Mouse (Mus musculus) ZHBTc4 (cell line): Measurements from ENCODE around the gene Zfp747.
"Not testable (repeated sequence)": the region's sequence is repeated elsewhere in the genome, so short reads cannot be mapped to it uniquely, and the experiment has no call there.

Experiments used
- DNase-seq: peaks from one replicate; pipeline ENCODE4 v3.0.0-alpha.2; 2011; ENCODE audit warnings: low read depth, low spot score

Gene Zfp747

GRCm38 (mm10) chr7:127371213-127371612 is 4.6 kb downstream of the Zfp747 start:
- DNase-seq = no peak

GRCm38 (mm10) chr7:127366249-127366648 is 9.6 kb downstream of the Zfp747 start:
- no peak for DNase-seq

GRCm38 (mm10) chr7:127364166-127364565 is 11.7 kb downstream of the Zfp747 start:
- no peak for DNase-seq

GRCm38 (mm10) chr7:127363475-127363921 is 12.4 kb downstream of the Zfp747 start:
- DNase-seq = peak; percentile 32

- peak; percentile 70 for DNase-seq
Observed at GRCm38 (mm10) chr7:127362418-127362817, 13.4 kb downstream of the Zfp747 start.

GRCm38 (mm10) chr7:127361449-127361848 is 14.4 kb downstream of the Zfp747 start:
- DNase-seq = no peak

- no peak for DNase-seq
Observed at GRCm38 (mm10) chr7:127360265-127360664, 15.6 kb downstream of the Zfp747 start.

GRCm38 (mm10) chr7:127358472-127358871 is 17.4 kb downstream of the Zfp747 start:
- no peak for DNase-seq

GRCm38 (mm10) chr7:127357871-127358270 is 18.0 kb downstream of the Zfp747 start:
- DNase-seq = no peak

- DNase-seq = no peak
Observed at GRCm38 (mm10) chr7:127355796-127356195, 20.1 kb downstream of the Zfp747 start.

- DNase-seq = no peak
Observed at GRCm38 (mm10) chr7:127351230-127352004, 24.4 kb downstream of the Zfp747 start.

GRCm38 (mm10) chr7:127346676-127347075 is 29.2 kb downstream of the Zfp747 start:
- peak; percentile 75 for DNase-seq

GRCm38 (mm10) chr7:127345512-127346325 is 30.1 kb downstream of the Zfp747 start, which contains the start of gene Zfp768:
Gene Zfp768 (minus strand): TSS chr7:127345589.
- peak; percentile 96 for DNase-seq

GRCm38 (mm10) chr7:127345092-127345491 is 30.8 kb downstream of the Zfp747 start:
- DNase-seq = peak; percentile 37

GRCm38 (mm10) chr7:127344371-127344770 is 31.5 kb downstream of the Zfp747 start:
- no peak for DNase-seq

GRCm38 (mm10) chr7:127343351-127344019 is 32.4 kb downstream of the Zfp747 start:
- peak; percentile 50 for DNase-seq

- DNase-seq = no peak
Observed at GRCm38 (mm10) chr7:127342888-127343287, 33.0 kb downstream of the Zfp747 start.

GRCm38 (mm10) chr7:127342332-127342731 is 33.5 kb downstream of the Zfp747 start:
- DNase-seq = peak; percentile 36

- DNase-seq = not testable (repeated sequence)
Observed at GRCm38 (mm10) chr7:127341861-127342260, 34.0 kb downstream of the Zfp747 start.

GRCm38 (mm10) chr7:127341356-127341755 is 34.5 kb downstream of the Zfp747 start:
- no peak for DNase-seq

- no peak for DNase-seq
Observed at GRCm38 (mm10) chr7:127337636-127338035, 38.2 kb downstream of the Zfp747 start.

GRCm38 (mm10) chr7:127335604-127336003 is 40.2 kb downstream of the Zfp747 start:
- no peak for DNase-seq
